Mouse (Mus musculus): ENCODE measurements around the gene Tifab. TPM values are rescaled to one million over a fixed set of nuclear protein-coding genes. Genes with fewer than 3 reads are reported as not detected.
A peak's percentile ranks its signal among the peaks of the same experiment; 100 is the strongest.
"Not testable (repeated sequence)": the region's sequence is repeated elsewhere in the genome, so short reads cannot be mapped to it uniquely, and the experiment has no call there.

Tifab gene
- 1 to 10 TPM; 1.3 to 1.5 TPM for total RNA-seq (2021)

DNA sequence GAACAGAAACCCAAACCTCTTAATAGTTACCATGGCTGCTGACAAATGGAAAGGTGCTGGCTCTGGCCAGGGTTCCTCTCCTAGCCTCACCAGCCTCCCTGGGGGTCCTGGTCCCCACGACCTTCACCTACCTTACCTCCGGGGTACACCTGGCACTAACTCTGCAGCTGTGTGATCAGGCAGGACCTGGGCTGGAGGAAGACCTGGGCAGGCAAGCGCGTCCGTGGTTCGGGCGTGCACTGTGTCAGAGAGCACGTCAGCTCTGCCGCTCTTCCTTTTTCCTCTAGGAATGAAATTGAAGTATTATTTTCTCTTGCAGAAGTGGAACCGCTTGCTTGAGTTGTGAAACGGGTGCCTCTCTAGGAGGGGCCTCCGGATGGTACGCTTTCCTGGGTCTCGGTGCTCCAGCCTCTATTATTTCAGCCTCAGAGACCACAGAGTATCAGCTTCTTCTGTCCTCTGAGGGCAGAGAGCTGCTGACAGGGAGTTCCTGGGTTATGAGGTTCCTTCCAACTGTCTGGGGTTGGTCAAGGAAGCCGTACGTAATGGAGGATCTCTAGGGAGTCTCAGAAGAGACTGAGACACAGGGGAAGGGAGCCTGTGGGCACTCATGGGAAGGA lies at the start of gene Tifab:
TSS of gene Tifab (minus strand) at position 470 of the 620 bp plus-strand sequence.
- intact Hi-C loops (cut with DNase I) = no loop called here
- no peak for DNase-seq (ENCODE audit: low spot score)

DNA sequence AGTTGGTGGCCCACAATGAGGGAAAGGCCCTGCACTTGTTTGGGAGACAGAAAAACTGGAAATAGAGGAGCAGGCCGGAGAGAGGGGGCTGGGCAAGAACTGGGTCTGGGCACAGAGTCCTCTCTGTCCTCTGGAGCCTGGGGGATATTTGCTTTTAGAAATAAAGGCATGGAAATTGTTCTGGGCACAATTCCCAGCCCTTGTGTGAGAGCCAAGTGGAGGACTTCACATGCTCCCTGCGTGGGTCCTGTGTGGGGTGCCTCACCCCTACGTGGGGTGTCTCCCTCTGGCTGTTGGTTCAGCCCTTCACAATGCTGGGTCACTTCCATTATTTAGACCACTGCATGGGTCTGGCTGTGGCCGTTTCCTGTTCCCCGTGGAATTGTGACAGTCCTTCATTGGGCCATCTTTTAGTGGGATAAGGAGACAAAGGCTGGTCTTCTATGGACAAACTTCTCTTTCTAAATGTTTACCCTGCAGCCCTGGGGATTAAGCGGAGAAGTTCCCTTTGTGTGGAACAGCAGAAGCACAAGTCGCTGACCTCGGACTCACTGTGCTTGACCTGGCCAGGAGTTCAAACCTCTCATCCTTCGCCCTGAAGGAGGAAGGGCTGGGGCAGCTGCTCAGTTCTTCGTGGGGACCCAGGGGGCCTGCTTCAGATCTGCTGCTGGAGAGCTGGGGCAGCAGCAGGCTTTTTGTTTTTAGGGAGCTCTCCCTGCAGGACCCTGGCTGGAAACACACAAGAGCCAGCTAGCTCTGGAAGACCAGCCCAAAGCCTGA lies 47.7 kb upstream of the Tifab start:
- intact Hi-C loops (cut with DNase I) = no loop called here
- no peak for DNase-seq (ENCODE audit: low spot score)

DNA sequence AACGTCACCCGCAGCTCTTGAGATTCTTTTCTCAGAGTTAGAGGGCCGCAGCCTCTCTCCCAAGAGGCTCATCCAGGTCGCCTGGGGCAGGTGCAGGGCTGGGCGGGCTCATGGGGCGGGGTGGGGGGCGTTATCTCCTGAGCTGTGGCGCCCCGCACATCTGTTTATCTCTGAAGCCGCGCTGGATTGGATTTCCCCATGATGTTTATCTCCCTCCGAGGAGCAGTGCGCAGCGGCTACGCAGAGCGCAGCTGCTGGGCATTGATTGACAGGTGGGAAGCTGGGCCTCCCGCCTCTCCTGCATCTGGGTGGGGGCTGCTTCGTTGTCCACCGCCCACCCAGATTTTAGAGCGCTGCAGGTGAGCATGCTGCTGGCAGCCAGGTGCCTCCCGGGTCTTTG lies 44.9 kb upstream of the Tifab start:
- intact Hi-C loops (cut with DNase I) = no loop called here
- DNase-seq (ENCODE audit: low spot score) = no peak

DNA sequence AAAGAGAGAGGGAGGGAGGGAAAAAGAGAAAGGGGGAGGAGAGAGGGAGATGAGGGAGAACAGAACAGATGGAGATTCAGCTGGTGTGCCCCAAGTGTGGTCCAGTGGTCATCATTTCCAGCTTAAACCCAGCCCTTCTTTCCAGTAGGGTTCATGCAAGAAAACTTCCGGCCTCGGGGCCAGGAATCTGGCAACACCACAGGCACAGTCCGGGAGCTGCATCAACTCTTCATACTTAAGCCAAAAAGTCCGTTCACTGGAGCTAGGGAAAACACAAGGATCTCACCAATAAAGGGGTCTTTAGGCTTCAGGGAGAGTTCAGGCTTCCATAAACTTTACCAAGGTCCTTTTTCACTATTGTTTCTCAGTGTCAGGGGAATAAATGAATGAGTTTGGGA lies 44.2 kb upstream of the Tifab start:
- intact Hi-C loops (cut with DNase I) = no loop called here
- DNase-seq (ENCODE audit: low spot score) = no peak

DNA sequence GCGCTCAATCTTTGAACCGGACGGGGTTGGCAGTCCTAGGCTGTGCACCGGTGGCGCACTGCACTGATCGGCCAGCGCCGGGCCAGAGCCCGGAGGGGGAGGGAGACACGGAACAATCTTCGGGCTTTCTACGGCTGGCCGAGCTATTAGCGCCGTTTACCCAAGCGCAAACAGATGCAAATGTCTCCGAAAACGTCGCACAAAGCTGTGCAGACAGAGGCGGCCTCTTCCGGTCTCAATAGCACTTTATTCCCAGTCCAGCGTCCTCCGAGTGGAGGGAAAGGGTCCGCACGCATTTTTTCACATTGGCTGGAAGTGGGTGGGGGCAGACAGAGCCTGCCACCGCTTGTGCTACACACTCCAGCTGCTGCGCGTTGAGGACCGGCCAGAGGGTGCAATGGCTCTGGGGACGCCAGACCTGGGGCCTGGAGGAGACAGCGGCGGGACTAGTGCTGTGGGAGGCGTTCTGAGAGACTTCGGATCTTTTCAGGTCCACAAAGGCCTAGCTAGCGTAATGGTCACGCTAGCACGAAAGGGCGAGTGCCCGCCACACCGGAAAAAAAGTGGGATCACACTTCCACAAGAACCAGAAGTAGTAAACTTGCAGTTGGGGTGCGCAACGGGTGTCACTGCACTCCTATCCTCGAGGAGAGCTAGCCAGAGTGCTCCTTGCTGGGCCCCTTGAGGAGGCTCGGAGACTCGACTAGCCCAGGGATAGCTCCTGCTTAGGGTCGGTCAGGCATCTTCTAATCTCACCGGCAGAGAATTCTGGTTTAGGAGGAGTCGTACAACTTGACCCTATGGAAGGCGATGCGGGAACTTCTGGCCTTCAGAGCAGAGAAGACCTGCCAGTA lies 43.5 kb upstream of the Tifab start:
- no peak for DNase-seq (ENCODE audit: low spot score)
- intact Hi-C loops (cut with DNase I) = no loop called here

DNA sequence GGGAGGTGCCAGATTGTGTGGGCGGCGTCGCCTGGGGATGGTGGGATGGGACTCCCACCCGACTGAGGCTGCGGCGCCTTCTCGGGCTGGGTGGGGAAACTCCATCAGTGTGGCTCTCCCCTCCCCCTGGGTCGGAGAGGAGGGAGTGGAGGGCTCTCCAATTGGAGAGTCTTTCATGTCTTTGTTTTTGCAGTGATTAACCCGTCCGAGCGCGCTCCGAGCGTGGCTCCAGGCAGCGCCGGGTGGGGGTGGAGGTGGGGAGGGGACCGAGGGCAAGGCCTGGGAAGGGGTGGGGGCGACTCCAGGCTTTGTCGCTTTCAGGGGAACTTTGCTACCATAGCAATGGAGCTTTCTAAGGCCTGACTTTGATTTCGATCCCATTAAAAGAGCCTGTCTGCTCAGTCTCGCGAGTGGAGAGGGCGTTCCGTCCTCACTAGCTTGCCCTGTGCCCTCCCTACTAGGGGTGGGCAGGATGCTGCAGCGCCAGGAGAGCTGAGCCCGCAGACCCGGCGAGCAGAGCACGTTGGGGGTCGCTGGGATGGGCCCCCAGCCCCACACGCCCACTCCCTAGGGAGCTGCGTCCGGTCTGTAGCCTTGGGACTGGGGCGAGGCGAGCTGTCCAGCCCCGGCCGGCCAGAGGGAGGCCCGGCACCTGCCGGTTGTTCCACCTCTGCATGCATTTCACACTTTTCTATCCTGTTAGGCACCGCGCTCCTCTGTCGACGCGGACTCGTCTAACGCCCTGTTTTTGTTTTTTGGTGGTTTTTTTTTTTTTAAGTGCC lies 42.6 kb upstream of the Tifab start:
- DNase-seq (ENCODE audit: low spot score) = no peak
- intact Hi-C loops (cut with DNase I) = no loop called here

DNA sequence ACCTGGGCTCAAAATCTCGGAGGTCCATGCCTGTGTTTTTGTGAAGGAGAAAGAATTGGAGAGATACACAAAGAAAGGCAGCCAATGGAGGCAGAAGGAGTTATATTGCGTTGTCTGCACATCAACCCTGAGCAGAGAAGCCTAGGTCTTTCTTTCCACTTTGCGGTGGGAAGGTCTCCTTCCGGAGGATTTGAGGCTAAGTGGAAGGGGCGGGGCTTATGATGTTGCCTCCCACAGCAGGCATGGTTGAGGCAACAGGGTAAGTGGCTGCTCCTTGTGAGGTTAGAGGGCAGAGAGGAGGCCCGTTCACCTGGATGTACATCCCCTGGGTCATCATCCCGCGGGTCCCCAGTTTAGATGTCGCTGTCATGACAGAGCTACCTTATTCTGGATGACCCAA lies 40.6 kb upstream of the Tifab start:
- DNase-seq (ENCODE audit: low spot score) = no peak
- intact Hi-C loops (cut with DNase I) = no loop called here

DNA sequence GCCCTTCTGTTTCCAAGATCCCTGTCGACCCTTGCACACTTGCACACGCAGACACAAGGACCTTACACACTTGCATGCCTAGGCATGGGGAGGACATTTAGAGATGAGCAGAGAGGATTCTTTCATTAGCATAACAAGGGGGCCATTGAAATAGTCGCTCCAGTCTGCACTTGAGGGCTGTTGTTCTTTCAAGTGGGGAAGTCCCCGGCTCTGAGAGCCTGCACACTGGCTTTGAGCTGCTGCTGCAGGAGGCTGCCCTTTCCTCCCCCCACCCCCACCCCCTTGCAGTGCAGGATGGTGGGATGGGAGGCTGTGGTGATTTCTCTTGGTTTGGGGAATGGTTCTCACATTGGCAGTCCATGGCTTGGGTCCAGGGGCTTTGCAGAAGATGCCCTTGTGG lies 37.4 kb upstream of the Tifab start:
- intact Hi-C loops (cut with DNase I) = no loop called here
- DNase-seq (ENCODE audit: low spot score) = no peak

DNA sequence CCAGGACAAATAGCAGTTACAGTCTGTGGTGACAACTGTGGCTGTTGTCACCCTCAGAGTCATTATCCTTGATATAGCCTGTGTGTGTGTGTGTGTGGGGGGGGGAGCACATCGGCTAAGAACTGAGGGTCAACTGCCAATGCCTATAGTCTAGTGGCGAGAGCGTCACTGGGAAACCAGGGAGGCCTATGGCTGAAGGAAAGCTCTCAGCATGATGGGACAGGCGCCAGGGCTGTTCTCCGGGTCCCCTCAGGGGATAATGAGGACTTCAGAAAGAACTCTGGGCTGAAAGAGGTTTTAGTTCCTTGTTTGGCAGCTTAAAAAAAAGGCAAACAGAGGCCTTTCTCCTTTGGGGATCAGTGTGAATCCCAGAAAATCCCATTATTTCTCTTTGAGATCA lies 35.9 kb upstream of the Tifab start:
- no peak for DNase-seq (ENCODE audit: low spot score)
- intact Hi-C loops (cut with DNase I) = no loop called here

DNA sequence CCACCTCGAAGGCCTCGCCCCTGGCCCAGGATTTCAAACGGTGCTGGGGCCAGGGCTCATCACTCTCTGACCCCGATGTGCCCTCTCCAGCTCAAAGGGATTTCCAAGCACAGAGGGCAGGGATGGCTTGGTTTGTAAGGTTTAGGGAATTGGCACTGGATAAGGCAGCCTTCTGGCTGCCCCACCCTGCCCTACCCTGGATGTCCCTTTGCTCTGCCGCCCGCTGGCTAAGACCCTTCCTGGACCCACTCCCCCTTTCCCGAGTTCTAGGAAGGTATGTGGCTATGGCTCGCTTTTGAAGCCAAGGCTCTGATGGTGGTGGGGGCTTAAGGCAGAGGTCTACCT lies 30.4 kb upstream of the Tifab start:
- no peak for DNase-seq (ENCODE audit: low spot score)
- intact Hi-C loops (cut with DNase I) = no loop called here

DNA sequence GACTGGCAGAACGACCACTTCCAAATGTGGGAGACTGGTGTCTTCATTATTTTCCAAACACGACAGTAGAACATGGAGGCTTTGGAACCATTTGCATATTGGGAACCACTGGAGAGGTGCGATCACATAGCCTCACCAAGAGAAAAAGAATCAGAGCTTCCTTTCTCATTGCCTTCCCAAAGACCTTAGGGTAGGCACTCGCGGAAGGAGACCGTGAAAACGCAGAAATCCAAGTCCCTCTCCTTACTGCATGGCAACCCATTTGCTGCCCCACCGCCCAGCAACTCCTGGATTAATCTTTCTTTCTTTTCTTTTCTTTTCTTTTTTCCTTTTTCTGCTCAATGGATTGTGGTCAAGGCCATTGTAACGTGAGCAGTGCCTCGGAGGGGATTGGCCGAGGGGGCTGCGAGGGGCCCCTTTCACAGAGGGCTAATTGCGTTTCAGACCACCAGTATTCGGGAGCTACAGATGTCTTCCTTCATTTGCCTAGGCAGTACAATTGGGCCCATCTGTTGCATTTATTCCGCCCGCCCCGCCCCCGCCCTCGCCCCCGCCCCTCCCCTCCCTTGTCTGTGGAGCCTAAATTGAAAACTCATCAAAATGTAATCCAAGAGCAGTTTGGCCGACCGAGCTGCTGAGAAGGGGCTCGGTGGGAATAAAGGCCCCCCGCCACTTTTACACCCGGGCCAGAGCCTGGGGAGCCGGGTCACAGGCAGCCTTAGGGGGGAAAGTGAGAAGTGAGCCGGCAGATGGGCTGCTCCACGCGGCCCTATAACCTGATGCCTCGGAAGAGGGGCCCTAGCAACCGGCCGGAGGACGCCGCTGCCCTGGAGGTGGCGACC lies 29.8 kb upstream of the Tifab start:
- intact Hi-C loops (cut with DNase I) = no loop called here
- no peak for DNase-seq (ENCODE audit: low spot score)

DNA sequence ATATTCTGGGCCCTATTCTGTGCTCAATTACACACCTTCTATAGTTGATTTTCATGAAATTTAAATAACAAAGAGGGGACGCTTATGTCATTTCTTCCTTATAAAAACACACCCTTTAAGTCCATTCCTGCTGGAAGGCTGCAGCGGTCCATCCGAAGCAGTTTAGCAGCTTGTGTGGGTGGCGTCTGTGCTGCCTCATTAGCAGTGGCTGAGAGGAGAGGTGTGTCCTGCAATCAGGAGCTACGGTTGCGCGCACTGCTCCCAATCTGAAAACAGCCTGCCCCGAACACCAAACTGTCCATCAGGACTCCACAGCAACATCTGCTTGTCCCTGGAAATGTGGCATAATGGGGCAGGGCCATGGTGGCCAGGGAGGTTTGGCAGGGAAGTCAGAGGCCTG lies 20.8 kb upstream of the Tifab start:
- DNase-seq (ENCODE audit: low spot score) = no peak
- intact Hi-C loops (cut with DNase I) = loop anchor here (5.0 kb wide), 1 partner anchor 228 kb away; the partner anchor contains the start of gene Gm3045

DNA sequence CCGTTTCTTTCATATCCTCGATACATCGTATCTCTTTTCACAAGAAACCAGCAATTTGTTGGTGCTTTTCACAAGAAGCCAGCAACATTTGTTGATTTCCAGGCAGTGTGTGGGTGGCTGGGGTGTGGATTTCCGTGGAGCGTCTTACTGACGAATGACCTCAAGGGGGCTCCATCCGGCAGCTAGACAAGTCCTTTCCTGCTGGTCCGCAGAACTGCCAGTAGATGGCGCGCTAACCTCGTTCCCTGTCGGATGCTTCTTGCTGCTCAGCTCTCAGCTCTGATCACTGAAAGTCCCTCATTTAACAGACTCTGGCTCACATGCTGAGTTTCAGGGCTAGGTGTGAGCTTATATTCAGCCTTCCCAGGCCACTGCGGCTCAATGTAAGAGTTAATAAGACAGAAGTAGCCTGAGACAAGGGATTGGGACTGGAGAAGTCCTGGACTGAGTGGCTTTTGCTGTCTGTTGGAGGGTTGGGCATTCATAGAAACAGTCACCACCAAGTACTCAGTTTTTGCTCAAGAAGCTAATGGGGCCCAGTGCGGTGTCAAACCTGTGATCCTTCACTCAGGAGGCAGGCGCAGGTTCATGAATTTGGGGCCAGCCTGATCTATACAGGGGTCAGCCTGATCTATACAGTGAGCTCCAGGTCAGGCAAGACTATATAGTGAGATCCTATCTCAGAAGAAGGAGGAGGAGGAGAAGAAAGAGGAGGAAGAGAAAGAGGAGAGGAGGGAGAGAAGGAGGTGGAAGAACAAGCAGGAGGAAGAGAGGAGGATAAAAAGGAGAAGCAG lies 19.0 kb upstream of the Tifab start:
- intact Hi-C loops (cut with DNase I) = loop anchor here (1.0 to 5.0 kb wide), 2 partner anchors 69 to 230 kb away; partner anchors contain the start of gene Gm3045
- DNase-seq (ENCODE audit: low spot score) = peak; percentile 62

DNA sequence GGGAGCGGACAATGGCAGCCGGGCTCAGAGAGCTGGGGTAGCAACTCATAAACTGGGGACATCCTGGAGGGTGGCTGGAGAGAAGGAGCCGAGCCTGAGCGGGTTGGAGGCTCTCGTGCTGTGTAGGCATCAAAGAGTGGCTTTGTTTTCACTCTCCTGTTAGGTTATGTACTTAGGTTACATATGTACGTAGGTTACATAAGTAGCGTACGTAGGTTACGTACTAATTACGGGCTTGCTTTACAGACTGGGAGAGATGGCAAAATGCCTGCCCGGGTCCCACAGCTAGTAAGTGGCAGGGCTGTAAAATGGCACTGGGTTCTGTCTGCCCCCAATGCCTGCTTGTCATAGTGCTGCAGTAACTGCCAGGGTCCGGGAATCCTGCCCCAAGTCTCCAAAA lies 18.3 kb upstream of the Tifab start:
- intact Hi-C loops (cut with DNase I) = loop anchor here (1.0 to 5.0 kb wide), 2 partner anchors 69 to 230 kb away; partner anchors contain the start of gene Gm3045
- no peak for DNase-seq (ENCODE audit: low spot score)

DNA sequence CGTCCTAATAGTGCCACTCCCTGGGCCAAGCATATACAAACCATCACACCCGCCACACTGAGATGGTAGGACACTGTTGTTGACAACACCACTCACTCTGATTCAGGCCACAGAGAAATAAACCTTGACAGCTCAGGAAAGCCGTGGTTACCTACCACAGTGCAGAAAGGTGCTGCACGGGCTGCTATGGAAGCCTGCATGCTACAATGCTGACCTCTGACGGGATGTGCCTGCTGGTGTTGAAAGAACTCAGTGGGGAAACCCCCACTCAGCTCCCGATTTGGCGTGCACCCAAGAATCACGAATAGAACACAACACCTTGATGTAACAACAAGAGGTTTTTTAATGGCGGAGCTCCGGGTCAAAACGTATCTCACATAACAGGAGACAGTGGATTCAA lies 17.1 kb upstream of the Tifab start:
- intact Hi-C loops (cut with DNase I) = loop anchor here (5.0 kb wide), 1 partner anchor 231 kb away; the partner anchor contains the start of gene Gm3045
- not testable (repeated sequence) for DNase-seq (ENCODE audit: low spot score)

DNA sequence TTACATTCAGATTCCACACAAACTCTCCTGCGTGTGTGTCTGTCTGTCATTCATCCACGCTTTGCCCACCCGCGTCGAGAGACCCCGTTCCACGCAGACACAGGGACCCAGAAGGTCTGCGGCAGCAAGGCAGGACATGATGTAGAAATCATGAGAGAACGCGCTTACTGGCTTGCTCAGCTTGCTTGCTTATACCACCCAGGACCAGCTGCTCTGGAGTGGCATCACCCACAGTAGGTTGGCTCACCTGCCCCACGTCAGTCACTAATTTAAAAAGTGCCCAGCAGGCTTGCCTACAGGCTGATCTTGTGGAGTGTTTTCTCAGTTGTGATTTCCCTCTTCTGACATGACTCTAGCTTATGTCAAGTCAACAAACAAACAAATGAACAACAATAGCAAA lies 15.5 kb upstream of the Tifab start:
- intact Hi-C loops (cut with DNase I) = loop anchor here (5.0 kb wide), 1 partner anchor 47 kb away; no protein-coding TSS in a partner anchor
- DNase-seq (ENCODE audit: low spot score) = not testable (repeated sequence)

DNA sequence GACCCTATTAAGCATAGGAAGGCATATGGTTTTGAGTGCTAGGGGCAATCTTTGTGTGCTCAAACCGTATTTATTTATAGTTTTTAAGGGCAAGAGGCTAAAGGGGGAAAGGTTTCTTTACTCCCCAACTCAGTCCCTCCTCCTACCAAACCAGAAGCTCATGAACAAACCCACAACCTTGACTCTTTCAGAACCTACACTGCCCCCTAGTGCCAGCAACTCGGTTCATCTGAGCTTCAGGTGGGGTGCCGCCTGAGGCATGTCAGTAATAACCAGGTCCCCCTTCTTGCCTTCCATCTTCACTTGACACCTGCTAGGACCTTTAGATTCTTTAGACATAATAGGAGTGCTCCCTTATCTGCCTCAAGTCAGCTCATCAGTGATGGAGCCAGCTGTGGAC lies 12.5 kb upstream of the Tifab start:
- DNase-seq (ENCODE audit: low spot score) = no peak
- intact Hi-C loops (cut with DNase I) = loop anchor here (5.0 kb wide), 1 partner anchor 44 kb away; no protein-coding TSS in a partner anchor

DNA sequence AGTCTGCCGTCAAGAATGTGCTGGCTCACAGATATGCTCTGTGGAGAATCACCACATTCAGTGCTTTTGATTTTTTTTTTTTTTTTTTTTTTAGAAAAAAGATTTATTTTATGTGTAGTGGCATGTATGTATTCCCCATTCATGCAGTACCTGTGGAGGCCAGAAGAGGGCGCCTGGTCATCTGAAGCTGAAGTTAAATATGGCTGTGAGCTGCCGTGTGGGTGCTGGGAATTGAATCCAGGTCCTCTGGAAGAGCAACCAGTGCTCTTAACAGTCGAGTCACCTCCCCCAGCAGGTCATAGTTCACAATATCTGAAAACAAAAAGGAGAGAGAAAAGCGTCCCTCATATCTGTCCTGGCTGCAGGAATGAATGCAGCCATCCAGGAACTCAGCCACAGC lies 11.0 kb upstream of the Tifab start:
- no peak for DNase-seq (ENCODE audit: low spot score)
- intact Hi-C loops (cut with DNase I) = loop anchor here (5.0 kb wide), 1 partner anchor 42 kb away; no protein-coding TSS in a partner anchor

Measured in heart, postnatal 25 days (tissue).